Mouse (Mus musculus): ENCODE results near the gene Iba57.

The Iba57 gene

GRCm38 (mm10) chr11:59170549-59170948 lies 7.0 kb upstream of the Iba57 start:
- no peak for DNase-seq

- DNase-seq: peak in 1 of 2 experiments; percentile 35
Measured at GRCm38 (mm10) chr11:59169807-59170206, 6.3 kb upstream of the Iba57 start.

- DNase-seq: no peak
Measured at GRCm38 (mm10) chr11:59165616-59166241, 2.2 kb upstream of the Iba57 start.

GRCm38 (mm10) chr11:59164384-59164783 lies 845 bp upstream of the Iba57 start:
- no peak for DNase-seq

- no peak for DNase-seq
Measured at GRCm38 (mm10) chr11:59162443-59163254, 890 bp downstream of the Iba57 start.

- no peak for DNase-seq
Measured at GRCm38 (mm10) chr11:59161398-59161797, 2.1 kb downstream of the Iba57 start.

DNA sequence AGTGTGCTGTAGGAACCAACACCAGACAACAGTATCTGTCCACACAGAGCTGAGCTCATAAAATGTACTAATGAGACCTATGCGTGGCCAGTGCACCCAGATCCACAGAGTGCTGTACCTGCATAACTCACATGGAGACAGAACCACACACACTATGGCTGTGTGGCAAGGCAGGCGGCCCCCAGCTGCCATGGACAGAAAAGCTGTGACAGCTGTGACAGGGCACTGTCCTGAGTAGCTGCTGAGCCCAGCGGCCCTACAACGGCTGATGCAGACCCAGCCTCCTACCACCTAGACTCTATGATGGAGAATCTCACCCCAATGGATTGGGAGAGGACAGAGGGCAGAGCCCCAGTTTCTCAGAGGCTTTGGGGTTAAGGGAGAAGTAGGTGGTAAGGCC lies 4.0 kb downstream of the Iba57 start:
- DNase-seq: no peak

GRCm38 (mm10) chr11:59159099-59159498 lies 4.4 kb downstream of the Iba57 start:
- no peak for DNase-seq

GRCm38 (mm10) chr11:59155900-59156299 lies 7.6 kb downstream of the Iba57 start:
- no peak for DNase-seq

- no peak for DNase-seq
Measured at GRCm38 (mm10) chr11:59154220-59154619, 9.3 kb downstream of the Iba57 start.

DNA sequence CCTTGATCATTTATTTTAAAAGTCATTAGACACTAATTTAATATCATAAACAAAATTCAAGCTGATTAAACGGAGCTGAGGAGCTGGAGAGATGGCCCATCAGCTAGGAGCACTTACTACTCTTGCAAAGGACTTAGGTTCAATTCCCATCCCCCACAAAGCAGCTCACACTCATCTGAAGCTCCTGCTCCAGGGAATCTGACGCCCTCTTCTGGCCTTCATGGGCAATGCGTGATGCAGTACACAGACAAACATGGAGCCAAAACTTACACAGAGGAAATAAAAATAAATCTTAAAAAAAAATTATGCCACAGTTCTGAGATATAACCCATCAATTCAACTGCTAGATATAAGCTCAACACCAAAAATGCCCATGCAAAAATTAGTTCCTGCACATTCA lies 11.8 kb downstream of the Iba57 start:
- DNase-seq: no peak

DNA sequence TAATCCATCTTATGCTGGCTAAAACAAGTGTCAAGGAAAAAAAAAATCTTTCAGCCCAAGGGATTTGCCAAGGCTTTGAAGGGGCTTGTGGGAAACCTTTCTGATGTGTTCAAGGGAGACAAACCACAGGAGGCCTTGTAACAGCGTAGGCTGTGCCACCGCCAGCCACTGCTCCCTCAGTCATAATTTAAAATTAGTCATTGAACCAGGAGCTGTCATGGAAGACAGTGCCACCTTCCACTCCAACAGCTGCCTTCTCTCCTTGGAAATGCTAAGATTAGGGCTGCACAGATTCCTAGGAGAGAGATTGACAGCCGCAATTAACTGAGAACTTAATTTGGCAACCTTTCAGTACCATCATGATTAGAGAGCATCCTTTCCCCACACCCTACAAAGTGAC lies 14.2 kb downstream of the Iba57 start:
- no peak for DNase-seq

GRCm38 (mm10) chr11:59142962-59143361 lies 20.6 kb downstream of the Iba57 start:
- DNase-seq: no peak

DNA sequence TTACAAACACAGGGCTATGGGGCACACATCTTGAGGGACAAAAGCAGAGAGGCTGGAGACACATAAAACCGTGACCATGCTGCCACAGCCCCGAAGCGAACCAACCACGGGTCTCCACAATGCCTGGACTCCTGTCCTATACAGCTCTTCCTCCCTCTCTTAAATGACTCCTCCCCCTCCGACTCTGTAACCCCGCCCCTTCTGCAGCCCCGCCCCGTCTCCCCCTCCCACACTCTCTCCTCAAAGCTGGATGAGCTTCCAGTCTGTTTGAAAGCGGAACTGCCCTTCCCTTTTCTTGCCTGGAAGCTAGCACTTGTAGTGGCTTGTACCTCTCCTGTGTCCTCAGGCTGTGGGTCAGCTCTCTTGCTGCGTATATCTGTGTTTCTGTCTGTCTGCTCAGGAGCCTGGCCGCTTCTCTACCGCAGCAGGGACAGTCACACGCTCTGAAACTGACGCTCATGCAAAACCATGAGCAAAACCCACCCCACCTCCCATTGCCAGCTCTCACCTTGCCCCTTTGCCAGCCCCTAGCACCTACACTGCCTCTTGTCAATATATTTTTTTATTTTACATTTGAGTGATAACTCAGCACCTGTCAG lies 21.7 kb downstream of the Iba57 start:
- no peak for DNase-seq

DNA sequence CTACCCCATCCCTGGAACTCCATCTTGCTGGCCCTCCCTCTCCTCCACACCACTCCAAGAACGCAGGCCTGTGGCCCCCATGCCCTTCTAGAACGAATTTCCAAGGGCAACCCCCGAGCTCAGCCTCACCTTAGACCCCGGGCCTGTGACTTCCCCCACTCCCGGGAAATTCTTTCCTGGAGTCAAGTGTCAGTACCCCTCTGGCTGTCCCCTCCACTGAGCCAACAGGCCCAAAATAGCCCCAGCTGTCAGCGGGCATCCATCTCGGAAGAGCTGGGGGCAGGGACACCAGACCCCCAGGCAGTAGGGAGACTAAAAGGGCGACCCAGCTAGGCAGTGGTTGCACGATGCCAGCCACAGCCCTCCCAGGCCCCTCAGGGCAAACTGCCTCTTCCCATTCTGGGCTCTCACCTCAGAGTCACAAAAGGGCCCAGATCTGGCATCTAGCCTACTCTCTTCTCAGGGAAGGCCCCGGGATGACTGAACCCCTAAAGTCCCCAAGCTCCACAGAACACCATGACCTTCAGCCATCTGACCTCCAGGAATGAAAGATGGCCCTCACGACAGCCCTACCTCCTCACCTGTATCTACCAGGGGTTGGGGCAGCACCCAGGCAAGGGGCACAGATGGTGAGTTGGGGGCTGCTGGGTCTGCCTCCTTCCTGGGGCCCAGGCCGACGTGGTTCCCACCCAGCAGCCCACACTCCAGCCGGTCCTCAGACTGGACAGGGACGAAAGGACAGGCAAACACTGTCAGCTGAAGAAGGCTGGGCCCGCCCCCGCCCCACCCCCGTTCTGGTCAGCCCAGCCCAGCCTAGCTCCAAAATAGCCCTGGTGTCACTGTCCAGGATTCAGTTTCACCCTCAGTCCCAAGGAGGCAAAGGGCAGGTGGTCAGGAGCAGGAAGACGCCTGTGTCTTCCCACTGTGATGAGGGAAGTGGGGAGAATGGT lies 24.7 kb downstream of the Iba57 start:
- no peak for DNase-seq

- DNase-seq: no peak
Measured at GRCm38 (mm10) chr11:59136994-59137706, 26.4 kb downstream of the Iba57 start.

DNA sequence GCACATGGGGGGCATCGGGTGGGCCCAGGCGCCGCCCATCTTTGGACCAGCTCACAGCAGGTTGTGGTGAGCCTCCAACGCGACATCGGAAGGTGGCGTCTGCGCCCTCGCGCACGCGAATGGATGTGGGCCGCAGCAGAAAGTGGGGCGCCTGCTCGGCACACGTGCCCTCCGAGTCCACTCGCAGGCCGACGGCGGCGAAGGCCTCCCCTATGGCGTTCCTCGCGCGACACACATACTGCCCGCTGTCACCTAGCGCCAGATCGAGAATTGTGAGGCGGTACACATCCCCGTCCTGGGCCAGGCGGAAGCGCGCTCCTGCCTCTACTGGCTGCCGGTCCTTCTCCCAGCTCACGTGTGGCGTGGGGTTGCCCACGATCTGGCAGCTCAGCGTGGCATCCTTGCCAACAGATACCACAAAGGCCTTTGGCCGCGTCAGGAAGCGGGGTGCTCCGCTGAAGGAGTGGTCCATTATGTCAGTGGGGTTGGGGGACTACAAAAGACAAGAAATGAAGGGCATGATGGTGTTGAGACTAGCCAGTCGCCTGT lies 27.6 kb downstream of the Iba57 start, which contains the start of gene Obscn:
Obscn (minus strand) TSS at position 499 of the 549 bp plus-strand sequence.
- DNase-seq: no peak

GRCm38 (mm10) chr11:59135051-59135820 lies 28.3 kb downstream of the Iba57 start:
- no peak for DNase-seq

GRCm38 (mm10) chr11:59134373-59134997 lies 29.1 kb downstream of the Iba57 start:
- no peak for DNase-seq

DNA sequence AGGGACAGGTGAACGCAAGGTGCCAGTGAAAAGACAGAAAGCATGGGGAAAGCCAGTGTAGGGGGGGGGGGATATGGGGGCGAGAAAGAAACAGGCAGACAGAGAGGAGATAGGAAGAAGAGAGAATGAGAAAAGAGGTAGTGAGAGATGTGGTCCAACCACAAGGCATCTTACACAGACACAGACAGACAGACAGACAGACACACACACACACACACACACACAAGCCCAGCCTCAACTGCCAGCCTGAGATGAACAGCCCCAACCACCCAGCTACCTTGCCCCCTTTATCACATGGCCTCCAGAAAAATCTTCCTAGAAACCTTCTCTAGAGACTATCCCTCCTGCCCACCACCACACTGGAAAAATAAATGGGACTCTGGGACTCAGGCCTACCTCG lies 31.5 kb downstream of the Iba57 start:
- DNase-seq: no peak
